Mouse (Mus musculus) adrenal gland (tissue): ENCODE results near the gene Tex45.

Source experiments
- intact Hi-C: fragments of 180-260 bp; cut with DNase I; formaldehyde crosslinking; loops from one replicate; pipeline ENCODE4 v1.15.1; 2025
- long read RNA-seq, 2 experiments: library from polyadenylated mRNA; unstranded; transcript quantifications; one replicate each; pipeline ENCODE4 v2.0.0; 2020; ENCODE audit warnings: borderline replicate concordance in 1 of 2; ENCODE audit not compliant: insufficient replicate concordance in 1 of 2

The Tex45 gene
- long read RNA-seq, experiment 1: 0 reads
- long read RNA-seq, experiment 2: 0 reads

DNA sequence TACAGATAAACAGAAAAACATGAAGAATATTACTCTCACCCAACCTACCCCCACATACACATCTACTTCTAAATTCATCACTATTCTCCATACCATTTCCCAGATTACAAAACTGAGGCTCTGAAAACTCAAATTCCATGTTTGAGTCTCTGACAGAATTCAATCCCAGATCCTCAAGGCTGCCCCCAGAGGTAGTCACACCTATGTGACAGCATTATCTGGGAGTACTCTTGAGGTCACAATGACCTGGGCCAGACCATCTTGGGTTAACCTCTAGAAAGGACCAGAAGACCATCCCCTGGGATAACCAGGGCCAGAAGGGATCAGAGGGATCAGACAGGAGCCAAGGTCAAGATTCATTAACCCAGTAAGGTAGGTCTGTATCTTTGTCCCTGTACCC lies at the start of gene Tex45:
Tex45 (plus strand) TSS at position 301 of the 400 bp plus-strand sequence.
- intact Hi-C loops: no loop called here

DNA sequence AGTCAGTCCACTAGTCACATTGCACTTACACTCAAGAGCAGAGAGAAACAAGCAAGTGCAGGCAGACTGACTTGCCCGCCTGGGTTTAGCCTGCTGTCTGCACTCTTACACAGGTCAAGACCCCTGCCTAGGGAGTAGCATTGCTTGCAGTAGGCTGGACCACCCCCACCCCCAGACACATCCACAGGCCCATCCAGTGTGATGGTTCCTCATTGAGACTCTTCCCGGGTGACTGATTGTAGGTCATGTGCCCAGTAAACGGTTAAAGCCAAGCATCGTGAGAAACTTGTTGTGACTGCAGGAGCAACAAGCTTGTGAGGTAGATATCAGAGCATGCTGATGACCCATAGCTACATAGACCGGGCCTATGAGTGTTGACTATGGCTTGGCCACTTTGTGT lies 49.2 kb upstream of the Tex45 start:
- intact Hi-C loops: no loop called here

DNA sequence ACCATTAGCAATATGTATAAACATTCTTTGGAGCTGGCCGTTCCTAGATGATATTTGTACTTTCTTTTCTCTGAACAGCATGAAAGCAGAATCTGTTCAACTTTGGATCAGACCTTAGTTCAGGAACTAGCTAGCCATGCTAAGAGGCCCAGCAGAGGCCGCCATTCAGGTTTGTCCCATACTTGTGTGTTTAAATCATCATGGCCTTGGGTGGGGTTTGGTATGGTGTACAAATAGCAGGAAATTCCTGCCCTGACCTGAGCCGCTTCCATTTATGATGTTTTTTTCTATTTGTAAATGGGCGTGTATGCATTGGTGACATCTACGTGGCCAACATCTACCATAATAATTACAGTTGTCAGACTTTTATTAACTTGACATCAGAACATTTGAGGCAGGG lies 45.4 kb upstream of the Tex45 start:
- intact Hi-C loops: no loop called here

GRCm38 (mm10) chr8:3426211-3426610 lies 44.5 kb upstream of the Tex45 start:
- intact Hi-C loops: no loop called here

DNA sequence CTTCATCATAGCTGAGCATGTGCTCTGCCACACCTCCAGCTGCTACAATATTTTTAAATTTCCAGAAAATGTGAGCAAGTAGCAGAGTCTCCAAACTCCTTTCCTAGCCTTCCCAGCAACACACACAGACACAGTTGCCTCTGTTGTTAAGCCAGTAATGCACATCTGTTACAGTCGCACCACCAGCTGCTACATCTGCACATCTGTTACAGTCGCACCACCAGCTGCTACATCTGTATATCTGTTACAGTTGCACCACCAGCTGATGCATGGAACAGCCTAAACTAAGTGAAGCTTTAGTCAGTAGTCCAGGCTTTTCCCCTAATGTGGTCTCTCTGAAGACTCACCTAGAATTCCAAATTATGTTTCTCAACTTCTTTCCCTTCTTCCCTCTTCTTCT lies 42.2 kb upstream of the Tex45 start:
- intact Hi-C loops: no loop called here

DNA sequence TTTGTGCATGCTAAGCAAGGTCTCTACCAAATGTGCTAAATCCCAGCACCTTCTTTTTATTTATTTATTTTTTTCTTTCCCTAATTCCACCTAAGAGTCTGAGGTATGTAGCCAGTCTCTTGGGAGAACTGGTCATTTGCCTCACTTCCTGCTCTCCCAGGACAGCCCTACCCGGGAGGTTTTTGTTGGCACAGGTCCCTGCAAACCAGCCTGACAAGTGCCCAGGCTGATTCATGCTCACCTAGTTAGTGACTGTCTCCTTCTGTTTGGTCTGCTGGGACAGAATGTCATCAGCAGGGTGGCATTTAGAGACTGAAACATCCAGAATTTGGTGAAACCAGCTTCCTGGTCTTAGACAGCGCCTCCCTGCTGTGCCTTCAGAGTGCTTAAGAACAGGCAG lies 40.7 kb upstream of the Tex45 start:
- intact Hi-C loops: no loop called here

DNA sequence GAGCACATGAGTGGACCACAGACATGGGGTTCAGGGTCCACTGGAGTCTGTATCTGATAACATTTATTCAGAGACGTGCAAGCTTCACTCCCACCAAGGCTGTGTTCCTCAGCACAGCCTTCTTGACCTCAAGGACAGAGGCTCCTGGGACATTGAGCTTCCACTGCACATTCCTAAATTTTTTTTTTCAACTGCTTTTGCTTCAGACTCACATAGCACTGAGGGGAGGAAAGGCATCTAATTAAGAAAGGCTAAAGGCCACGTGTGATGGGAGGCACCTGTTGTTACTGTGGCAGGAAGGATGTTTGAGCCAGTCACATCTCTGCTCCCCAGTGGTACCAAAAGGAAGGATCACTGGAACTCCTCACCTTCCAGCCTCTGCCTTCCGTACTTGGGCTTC lies 39.5 kb upstream of the Tex45 start:
- intact Hi-C loops: no loop called here

GRCm38 (mm10) chr8:3436492-3436891 lies 34.2 kb upstream of the Tex45 start:
- intact Hi-C loops: no loop called here

- intact Hi-C loops: no loop called here
Observed at GRCm38 (mm10) chr8:3439510-3439909, 31.2 kb upstream of the Tex45 start.

- intact Hi-C loops: no loop called here
Observed at GRCm38 (mm10) chr8:3449226-3449625, 21.4 kb upstream of the Tex45 start.

DNA sequence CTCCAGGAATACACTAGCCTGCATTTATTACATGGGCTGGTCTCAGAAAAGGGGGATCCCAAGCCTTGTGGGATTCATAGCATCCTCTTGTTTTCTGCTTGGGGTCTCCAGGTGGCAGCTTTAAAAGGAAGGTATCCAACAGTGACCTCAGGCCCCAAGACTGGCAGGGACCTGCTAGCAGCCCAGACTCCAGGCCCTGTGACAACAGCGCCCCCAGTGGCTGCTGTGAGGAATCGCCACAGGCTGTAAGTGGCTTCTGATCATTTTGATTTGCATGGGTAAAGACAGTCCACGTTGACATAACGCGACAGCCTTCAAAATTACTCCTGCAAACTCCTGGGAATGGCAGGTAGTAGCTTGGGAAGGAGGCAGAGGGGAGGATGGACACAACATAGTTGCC lies 20.0 kb upstream of the Tex45 start:
- intact Hi-C loops: no loop called here

DNA sequence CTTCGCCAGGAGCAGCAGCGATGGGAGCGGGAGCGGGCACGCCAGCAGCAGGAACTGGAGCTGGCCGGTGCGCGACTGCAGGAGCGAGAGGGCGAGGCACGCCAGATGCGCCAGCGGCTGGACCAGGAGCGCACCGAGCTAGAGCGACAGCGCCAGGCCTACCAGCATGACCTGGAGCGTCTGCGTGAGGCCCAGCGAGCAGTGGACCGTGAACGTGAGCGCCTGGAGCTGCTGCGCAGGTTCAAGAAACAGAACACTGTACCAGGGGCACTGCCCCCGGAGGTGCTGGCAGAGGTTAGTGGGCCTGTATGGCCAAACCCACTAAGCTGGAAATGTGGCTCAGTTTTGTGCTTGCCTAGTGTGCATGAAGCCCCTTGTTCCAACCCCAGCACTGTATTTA lies 18.7 kb upstream of the Tex45 start:
- intact Hi-C loops: no loop called here

DNA sequence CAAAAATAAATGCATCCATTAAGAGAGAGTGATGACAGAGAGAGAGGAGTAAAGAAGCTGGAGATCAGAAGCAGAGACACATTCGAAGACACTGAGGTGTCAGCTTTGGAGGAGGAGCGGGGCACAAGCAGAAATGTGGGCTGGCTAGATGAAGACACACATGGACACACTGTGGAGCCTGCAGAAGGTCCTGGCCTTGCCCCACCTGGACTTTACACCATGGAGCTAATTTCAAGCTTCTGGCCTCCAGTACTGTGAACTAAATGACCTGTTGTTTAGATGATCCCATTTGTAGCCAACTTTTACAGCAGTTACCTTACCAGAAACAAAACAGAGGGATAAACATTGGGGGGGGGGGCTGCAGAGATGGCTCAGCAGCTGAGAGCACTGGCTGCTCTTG lies 7.4 kb upstream of the Tex45 start:
- intact Hi-C loops: no loop called here

DNA sequence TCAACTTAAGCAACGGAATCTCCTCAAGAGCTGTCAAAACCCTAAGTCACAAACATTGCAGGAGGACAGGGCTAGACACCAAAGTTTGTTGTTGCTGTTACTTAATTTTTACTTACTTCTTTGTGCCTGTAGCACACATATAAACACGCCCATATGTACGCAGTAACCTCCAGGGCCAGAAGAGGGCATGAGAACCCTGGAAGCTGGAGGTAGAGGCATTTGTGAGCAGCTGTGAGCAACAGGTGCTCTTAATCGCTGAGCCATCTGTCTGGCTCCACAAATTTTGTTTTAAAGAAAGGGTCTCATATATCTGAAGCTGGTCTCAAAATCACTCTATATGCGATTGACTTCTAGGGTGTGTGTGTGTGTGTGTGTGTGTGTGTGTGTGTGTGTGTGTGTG lies 6.4 kb upstream of the Tex45 start:
- intact Hi-C loops: no loop called here

GRCm38 (mm10) chr8:3467006-3467885 lies 3.4 kb upstream of the Tex45 start, which contains the start of gene Pex11g:
Gene Pex11g (minus strand): TSS chr8:3467680.
- intact Hi-C loops: no loop called here

DNA sequence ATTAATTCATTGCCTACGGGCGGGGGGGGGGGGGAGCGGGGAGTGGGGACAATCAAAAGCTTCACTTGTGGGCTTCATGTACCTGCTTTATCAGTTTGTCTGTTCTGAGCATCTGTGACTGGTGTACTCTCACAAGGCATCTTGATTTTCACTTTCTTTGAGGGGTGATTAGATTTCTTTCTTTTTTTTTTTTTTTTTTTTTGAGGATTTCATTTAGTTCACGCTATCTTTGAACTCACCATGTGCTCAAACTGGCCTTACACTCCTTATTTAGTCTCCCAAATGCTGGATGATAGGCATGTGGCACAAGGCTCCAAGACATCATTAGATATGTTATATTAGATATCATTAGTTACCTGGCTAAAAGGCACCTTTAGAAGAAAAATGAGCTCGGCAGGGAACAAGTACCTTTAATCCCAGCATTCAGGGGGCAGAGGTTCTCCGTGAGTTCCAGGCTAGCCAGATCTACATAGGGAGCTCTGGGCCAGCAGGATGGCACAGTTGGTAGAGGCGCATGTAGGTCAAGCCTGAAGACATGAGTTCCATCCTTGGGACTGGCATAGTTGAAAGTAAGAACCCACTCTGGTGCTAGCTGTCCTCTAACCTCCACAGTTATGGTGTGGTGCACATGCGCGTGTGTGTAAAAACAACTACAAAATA lies 2.6 kb upstream of the Tex45 start:
- intact Hi-C loops: no loop called here

- intact Hi-C loops: no loop called here
Observed at GRCm38 (mm10) chr8:3468838-3469237, 1.8 kb upstream of the Tex45 start.

- intact Hi-C loops: no loop called here
Observed at GRCm38 (mm10) chr8:3475715-3476429, 5.2 kb downstream of the Tex45 start.

GRCm38 (mm10) chr8:3480221-3480785 lies 9.6 kb downstream of the Tex45 start:
- intact Hi-C loops: no loop called here

DNA sequence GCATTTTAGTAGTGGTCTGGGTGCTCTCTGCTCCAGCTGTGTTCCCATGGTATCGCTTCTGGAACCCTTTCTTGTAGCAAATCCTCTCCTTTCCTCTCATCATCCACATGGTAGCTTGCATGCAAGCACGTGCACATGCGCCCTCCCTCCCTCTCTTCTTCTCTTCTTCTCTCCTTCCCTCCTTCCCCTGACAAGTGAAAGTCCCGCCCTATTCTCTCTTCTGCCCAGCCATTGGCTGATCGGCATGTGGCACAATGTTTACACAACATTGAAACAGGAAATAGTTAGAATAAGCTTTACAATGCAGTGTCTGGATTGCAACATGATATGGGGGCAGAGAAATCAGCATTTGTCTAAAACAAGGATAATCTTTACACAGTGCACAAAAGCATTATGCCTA lies 10.9 kb downstream of the Tex45 start:
- intact Hi-C loops: no loop called here

- intact Hi-C loops: no loop called here
Observed at GRCm38 (mm10) chr8:3482240-3482740, 11.6 kb downstream of the Tex45 start.

GRCm38 (mm10) chr8:3483546-3483945 lies 12.9 kb downstream of the Tex45 start:
- intact Hi-C loops: no loop called here
